Mouse (Mus musculus) lung, postnatal 0 days (tissue): ENCODE measurements around the gene Zfp46.
A peak's percentile ranks its signal among the peaks of the same experiment; 100 is the strongest.

Experiments used
- CTCF ChIP-seq: IDR thresholded peaks from 2 replicates; pipeline ENCODE4 v1.5.1; 2016; ENCODE audit warnings: antibody characterized with exemption, mild to moderate bottlenecking
- EP300 ChIP-seq: IDR thresholded peaks from 2 replicates; pipeline ENCODE4 v1.6.1; 2016; ENCODE audit warnings: antibody characterized with exemption, mild to moderate bottlenecking, control low read depth

- 0 out of 2 replicates have a peak, but pooled peaks have one; percentile 6 for TF ChIP-seq CTCF
- peak; percentile 75 for TF ChIP-seq EP300
Measured at GRCm38 (mm10) chr4:136284455-136284854, at the start of gene Zfp46.
